Mouse (Mus musculus) lung, postnatal 14 days (tissue): Measurements from ENCODE around the gene Col9a3.

Source experiments
- DNase-seq: peaks from one replicate; pipeline ENCODE4 v3.0.0; 2021

Col9a3 gene

GRCm38 (mm10) chr2:180641576-180642554 is 44.3 kb downstream of the Col9a3 start:
- no peak for DNase-seq

GRCm38 (mm10) chr2:180642555-180643260 is 45.1 kb downstream of the Col9a3 start, which contains the start of gene Tcfl5:
Gene Tcfl5 (minus strand): TSS chr2:180642708.
- no peak for DNase-seq

- DNase-seq = no peak
Measured at GRCm38 (mm10) chr2:180643626-180644025, 46.0 kb downstream of the Col9a3 start.

GRCm38 (mm10) chr2:180646841-180647240 is 49.3 kb downstream of the Col9a3 start:
- no peak for DNase-seq

GRCm38 (mm10) chr2:180654666-180655065 is 57.1 kb downstream of the Col9a3 start:
- DNase-seq = no peak

GRCm38 (mm10) chr2:180655150-180655549 is 57.6 kb downstream of the Col9a3 start:
- DNase-seq = no peak

GRCm38 (mm10) chr2:180657394-180658013 is 59.9 kb downstream of the Col9a3 start:
- peak; percentile 78 for DNase-seq

GRCm38 (mm10) chr2:180658381-180658780 is 60.8 kb downstream of the Col9a3 start:
- DNase-seq = no peak

GRCm38 (mm10) chr2:180659353-180660150 is 62.0 kb downstream of the Col9a3 start:
- no peak for DNase-seq

GRCm38 (mm10) chr2:180660521-180660920 is 62.9 kb downstream of the Col9a3 start:
- DNase-seq = no peak

GRCm38 (mm10) chr2:180662008-180662407 is 64.4 kb downstream of the Col9a3 start:
- no peak for DNase-seq
